Mouse (Mus musculus): ENCODE measurements around the gene Btbd35f1. TPM values are rescaled to one million over a fixed set of nuclear protein-coding genes. Genes with fewer than 3 reads are reported as not detected.
"Not testable (repeated sequence)": the region's sequence is repeated elsewhere in the genome, so short reads cannot be mapped to it uniquely, and the experiment has no call there.

The Btbd35f1 gene
- total RNA-seq (2021) = not detected
- long read RNA-seq, experiment 1 = 0 reads
- long read RNA-seq, experiment 2 = 0 reads

DNA sequence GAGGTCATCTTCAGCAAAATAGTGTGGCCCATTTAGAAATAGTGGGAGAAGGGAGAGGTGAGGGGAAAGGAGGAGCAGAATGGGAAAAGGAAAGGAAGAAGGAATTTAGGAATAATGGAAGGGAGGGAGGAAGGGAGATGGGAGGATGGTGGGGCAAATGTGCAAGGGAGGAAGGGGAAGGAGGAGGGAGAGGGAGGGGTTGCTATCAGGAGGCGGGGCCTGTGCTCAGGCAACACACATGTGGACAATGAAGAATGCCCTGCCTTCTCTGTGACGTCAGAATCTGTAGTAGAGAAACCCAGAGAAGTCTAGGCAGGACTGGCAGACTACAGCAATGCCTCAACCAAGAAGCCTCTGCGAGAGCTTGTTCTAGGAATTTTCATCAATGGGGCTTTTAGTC is at the start of gene Btbd35f1:
Gene Btbd35f1 (plus strand): TSS at position 301 of the 400 bp plus-strand sequence.
- intact Hi-C loops (cut with DNase I) = not testable (repeated sequence)

DNA sequence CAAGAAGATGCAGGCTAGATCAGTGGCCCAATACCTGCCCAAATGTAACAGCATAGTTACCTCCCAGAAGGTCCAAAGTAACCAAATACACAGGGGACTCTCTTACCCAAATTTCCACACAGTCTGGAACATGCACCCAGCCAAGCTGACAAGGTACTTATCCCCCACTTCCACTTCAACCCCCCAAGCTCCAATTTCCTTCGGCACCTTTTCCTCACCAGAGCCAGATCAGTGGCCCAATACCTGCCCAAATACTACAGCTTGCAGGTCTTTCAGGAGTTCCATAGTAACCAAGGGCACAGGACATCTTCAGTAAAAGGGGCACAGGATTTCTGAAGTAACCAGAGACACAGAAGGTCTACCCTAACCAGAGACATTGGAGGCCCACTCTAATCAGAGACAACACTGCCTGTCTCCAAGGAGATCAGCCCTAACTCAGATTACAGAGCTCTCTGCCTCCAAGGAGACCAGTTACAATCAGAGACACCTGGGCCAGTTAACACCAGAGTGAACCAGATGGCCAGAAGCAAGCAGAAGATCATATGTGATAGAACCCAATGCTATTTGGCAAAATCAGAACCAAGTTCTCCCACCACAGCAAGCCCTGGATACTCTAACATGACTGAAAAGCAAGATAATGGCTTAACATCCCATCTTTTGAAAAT is 31.2 kb downstream of the Btbd35f1 start:
- intact Hi-C loops (cut with DNase I); DNase-seq: not testable (repeated sequence)

More for the DNA sequence above, at the start of gene Btbd35f1:
- not testable (repeated sequence) for DNase-seq

DNA sequence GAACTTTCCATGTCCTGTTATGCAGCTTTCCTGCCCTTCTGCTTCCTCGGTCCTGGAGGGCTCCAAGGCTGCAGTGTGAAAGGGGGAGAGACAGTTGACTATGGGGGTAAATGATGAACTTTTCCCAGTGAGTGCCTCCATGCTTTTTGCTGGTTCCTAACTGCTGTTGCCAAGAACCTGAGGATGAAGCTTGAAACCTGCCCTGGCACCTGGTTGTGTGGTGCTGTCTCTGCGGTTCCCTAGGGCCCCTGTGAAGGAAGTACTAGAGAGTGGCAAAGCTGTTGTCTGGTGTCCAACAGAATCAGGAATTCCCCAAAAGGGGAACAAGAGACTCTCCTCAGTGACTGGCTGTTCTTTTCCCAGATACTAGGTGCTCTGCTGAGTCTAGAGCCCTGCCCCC is 41.2 kb downstream of the Btbd35f1 start:
- DNase-seq; intact Hi-C loops (cut with DNase I): not testable (repeated sequence)

GRCm38 (mm10) chrX:32601425-32601824 is 41.6 kb downstream of the Btbd35f1 start:
- DNase-seq; intact Hi-C loops (cut with DNase I): not testable (repeated sequence)

Other genes starting within 250 kb of the Btbd35f1 start
- gene Gm5926, start 90.7 kb downstream of the Btbd35f1 start, total RNA-seq (2021) = not detected
- gene Btbd35f21, start 166.1 kb downstream of the Btbd35f1 start, total RNA-seq (2021) = not detected

Measured in heart, postnatal 14 days (tissue).